Mouse (Mus musculus): ENCODE data around the gene Cd83. TPM values are rescaled to one million over a fixed set of nuclear protein-coding genes. Genes with fewer than 3 reads are reported as not detected.

Gene Cd83
- polyA plus RNA-seq, 1 experiment from 2014 or later: 122 TPM

DNA sequence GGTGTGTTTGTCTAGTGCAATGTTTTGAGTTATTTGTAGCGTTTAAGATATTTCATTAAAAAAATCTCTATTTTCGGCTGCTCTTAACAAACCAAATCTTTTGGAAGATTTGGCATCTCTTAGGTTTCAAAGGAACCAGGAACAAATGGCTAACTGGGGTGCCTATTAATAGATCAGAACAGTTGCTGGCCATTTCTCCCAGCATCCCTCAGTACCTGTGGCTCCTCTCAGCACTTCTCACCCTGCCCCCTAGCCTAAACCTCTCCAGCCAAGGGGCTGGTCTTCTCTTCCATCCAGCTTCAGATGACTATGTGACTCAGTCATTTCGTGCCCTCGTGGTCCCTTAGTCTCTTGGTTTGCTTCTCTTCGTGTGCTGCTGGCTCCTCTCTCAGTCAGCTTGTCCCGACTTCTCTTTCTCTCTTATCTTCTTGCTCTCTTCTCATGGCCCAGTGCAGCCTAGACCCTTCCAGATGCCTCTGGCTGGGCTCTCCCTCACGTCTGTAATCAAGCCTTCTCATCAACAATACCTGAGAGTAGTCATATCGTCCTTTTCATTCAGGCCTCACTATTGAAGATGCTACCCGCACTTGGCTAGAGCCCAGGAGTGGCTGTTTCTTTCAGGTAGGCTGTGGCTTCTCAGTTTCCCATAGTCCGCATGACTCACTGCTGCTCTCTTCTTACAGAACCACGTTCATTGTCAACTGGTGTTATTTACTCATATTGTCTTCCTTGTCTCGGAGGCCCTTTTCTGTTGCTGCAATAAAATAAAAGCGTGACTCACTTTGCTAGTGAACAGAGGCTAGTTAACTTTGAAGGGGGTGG lies 9.8 kb upstream of the Cd83 start:
- DNase-seq (ENCODE audit: low spot score): no peak

DNA sequence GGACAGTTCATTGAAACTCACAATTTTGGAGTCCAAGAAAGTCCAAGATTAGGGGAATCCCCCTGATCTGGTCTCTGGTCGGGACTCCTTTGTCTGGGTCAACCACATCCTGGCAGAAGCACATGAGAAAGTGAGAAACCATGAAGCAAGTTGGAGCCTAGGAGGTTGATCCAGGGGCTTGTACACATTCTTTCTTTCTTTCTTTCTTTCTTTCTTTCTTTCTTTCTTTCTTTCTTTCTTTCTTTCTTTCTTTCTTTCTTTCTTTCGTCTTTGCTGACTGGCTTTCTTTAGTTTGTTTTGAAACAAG lies 9.2 kb upstream of the Cd83 start:
- no peak for DNase-seq (ENCODE audit: low spot score)

DNA sequence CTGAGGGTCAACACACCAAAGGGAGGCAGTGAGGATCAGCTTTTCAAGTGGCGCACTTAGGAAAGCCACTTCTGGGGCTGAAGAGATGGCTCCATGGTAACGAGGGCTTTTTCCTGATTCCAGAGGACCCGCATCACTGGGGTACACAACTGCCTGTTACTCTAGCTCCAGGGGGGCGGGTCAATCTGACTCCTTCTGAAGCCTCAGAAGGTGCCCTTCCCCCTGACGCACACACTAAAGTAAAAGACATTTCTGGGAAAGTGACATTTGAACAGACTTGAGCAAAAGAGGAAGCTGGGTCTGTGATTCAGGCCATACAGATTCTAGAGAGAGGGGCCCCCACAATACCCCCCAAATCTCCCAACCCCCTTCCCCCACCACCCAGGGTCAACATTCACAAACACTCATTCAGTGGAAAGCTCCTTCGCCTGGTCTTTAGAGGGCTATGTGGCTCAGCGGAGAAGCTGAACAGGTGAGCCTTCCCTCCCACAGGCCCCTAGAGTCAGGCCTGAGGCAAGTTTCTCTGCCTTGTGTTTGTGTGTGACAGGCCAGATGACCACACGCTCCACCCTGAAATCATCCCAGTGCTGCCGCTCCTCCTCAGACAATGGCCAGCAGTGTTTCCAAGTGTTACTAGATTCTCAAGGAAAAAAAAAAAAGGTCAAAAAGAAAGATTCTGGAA lies 7.1 kb upstream of the Cd83 start:
- DNase-seq (ENCODE audit: low spot score): no peak

DNA sequence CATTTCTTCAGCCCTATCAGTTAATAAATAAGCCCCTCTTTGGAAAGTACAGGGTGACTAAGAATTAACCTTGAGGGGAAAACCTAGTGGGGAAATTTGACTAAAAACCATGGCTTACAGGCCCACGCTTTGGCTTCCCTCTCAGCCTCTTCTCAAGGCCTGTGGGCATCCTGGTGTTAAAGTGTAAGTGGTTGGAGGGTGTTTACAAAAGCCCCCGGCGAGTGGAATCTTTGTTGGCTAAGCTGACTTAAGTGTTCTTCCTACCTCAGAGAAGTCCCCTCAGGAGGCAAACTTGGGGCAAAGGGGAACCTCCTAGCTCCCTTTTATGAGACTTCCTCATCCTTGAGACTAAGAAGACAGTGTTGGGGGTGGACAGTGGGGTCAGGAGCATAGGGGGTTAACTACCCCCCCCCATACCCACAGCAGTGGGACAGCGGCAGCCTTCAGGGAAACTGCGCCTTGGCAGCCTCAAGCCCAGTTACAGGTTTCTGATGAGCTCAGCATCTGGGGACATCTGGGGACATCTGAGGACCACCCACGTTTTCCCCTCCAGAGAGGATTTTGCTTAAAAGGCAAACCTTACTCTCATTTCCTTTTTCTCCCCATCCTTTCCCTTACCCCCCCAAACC lies 6.4 kb upstream of the Cd83 start:
- DNase-seq (ENCODE audit: low spot score): no peak

DNA sequence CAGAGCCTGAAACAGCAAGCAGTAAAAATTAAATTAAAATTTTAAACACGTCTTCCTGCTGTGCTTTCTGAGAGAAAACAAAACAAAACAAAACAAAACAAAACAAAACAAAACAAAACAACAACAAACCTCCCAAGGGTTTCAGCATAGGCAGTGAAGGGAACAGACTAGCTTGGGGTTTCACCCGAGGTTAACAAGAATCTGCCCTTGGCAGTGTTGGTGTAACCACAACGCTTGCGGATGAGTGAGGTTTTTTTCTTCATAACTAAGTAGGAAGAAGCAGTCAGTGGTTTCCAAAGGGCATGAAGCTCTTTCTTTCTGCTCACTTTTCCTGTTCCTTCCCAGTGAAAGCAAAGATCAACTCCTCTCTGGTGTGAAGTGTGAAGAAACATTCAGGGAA lies 5.6 kb upstream of the Cd83 start:
- DNase-seq (ENCODE audit: low spot score): no peak

DNA sequence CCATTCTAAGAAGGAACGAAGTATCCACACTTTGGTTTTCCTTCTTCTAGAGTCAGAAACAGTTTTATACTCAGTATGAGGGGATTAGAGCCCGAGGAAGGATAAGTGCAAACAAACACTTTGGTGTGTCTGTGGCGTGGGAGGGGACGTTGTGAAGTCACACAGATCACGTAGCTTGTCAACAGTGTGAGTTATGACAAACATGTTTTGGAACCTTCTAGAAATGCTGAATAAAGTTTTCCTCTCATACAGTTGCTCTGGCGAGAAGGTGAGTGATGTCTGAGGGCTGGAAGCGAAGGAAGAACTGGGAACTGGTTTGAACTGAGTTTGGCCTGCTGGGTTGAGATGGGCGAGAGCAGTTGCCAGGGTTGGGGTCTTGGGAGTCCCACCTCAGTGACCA lies 4.5 kb upstream of the Cd83 start:
- DNase-seq (ENCODE audit: low spot score): no peak

DNA sequence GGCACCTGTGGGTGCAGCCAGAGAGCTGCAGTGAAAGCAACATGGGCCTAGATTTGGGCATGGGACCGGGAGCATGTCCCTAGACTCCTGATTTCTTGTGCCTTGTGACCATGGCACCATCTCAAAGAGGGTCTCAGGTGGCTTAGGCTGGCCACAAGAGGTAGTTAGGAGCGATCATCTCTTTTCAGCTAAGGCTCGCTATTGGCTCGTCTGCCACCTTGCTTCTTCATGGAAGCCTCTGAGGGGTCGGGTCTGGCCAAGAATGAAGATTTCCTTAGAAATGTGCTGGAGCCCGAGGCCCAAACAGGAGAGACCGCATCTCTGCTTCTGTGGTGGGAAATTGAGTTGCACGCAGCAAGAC lies 1.1 kb downstream of the Cd83 start:
- DNase-seq (ENCODE audit: low spot score): no peak

DNA sequence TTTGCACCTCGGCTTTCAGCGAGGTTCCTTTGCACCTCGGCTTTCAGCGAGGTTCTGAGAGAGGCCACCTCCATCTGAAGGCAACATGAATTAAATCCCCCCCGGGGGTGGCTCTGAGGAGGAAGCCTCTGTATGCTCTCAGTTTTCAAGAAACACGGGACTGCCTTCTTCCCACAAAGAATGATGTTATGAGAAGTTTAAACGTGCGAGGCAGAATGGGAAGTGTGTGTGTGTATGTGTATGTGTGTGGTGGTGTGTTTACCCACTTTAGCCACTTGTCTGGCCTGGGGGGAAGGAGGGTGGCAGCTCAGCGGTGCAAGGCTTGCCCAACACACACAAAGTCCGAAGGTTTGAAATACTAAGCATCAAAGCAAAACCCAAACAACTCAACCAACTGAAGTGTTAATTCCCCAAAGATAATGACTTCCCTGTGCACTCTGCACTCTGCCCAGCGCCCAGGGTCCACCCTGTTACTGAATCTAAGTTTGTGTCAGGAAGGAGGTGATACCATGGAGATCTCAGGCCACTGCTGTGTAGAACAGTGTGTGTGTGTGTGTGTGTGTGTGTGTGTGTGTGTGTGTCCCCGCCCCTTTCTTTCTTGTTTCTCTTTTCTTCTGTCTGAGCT lies 1.7 kb downstream of the Cd83 start:
- DNase-seq (ENCODE audit: low spot score): no peak

GRCm38 (mm10) chr13:43787262-43787661 lies 2.7 kb downstream of the Cd83 start:
- no peak for DNase-seq (ENCODE audit: low spot score)

GRCm38 (mm10) chr13:43788071-43788470 lies 3.5 kb downstream of the Cd83 start:
- no peak for DNase-seq (ENCODE audit: low spot score)

DNA sequence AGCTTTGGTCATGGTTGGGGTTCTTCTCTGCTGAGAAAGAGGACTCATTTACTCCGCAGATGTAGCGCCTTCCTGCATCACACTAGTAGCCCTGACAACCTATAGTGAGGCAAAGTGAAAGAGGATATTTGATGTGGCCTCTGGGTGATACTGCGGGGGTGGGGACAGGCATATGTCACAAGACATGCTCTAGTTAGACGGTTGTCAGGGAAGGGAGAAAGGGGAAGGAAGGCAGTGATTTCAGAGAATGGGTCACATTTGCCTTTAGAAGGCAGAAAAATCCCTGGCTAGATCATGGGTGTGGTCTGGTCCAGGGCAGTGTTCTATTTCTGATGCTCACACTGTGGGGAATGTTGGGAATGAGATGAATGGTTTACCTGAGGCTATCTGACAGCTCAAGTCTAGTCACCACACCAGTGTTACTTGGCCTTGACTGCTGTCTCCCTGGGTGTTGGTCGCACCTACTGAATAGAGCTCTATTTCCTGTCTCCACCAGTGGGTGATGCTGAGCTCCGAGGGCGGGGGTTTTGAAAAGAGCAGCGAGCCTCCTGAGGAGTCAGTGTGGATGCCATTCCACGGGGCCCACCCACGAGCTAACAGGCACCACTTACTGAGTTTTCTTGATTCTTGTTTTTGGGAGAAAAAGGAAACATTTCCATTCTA lies 4.5 kb downstream of the Cd83 start:
- peak; percentile 19 for DNase-seq (ENCODE audit: low spot score)

DNA sequence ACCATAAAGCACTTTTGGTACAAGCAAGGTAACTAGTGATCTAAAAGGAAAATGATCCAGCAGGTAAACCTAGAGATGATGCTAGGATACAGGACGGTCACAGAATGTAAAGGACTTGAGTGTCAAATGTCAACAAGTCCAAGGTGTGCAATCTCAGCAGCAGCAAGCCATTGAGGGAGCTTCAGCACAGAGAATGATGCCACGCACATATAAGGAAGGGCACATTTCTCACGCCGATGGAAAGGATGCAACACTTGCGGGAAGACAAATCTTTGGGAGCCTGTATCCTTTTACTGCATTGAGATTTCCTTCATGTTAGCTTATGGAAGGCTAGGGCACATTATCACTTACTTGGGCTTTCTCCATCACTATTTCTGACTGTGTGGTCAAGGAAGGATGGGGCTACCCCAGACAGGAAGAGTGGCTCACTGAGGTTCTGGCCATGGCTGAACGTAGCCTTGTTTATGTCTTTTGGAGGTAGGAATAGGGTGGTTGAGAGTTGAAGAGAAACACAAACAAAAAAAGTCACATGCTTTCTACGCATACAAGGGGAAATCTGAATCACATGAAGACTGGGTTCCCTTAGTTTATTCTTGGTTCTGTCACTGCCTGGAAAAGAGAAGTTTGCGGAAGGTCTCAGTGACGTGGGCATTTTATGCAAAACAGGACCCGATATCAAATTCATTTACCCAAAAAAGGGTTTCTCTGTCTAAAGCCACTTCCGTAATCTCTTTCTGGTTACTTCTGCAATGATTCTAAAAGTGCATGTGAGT lies 5.8 kb downstream of the Cd83 start:
- no peak for DNase-seq (ENCODE audit: low spot score)

- peak; percentile 44 for DNase-seq (ENCODE audit: low spot score)
Measured at GRCm38 (mm10) chr13:43795334-43795733, 10.8 kb downstream of the Cd83 start.

DNA sequence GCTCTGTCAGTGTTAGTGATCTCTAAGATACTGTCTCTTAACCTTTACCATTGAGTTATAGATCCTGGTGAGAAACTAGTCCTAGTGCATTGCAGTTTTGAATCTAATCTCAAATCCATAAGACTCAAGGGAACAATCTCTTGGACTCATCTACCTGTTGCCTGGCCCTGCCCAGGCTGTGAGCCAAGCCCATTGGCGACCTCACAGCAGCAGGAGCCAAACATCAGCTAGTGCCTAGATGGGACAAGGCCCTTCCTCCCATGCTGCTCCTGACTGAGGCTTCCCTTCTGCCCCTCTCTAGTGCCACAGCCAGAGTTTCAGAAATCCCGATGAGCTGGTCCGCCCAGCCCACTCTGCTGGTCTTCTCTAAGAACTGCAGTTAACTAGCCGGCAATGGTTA lies 14.1 kb downstream of the Cd83 start:
- no peak for DNase-seq (ENCODE audit: low spot score)

DNA sequence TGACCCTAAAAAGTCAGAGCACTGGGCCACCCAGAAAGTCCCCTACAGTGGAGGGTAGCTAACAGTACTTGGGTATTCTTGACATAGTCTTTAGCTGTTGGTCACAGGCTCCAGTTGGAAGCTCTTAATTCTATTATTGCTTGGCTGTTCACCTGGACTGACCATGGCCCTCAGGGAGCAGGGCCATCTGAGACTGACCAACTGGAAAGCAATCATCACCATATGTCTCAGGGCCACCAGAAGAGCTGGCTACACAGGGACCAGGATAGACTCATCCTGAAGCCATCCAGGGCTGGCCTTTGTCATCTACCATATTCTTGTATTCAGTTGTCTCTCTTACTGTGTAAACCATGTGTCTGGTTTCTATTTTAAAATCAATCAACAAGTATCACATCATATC lies 15.6 kb downstream of the Cd83 start:
- DNase-seq (ENCODE audit: low spot score): no peak

GRCm38 (mm10) chr13:43801961-43802360 lies 17.4 kb downstream of the Cd83 start:
- no peak for DNase-seq (ENCODE audit: low spot score)

GRCm38 (mm10) chr13:43802361-43803137 lies 18.0 kb downstream of the Cd83 start:
- no peak for DNase-seq (ENCODE audit: low spot score)

- no peak for DNase-seq (ENCODE audit: low spot score)
Measured at GRCm38 (mm10) chr13:43804648-43805047, 20.1 kb downstream of the Cd83 start.

GRCm38 (mm10) chr13:43805159-43805758 lies 20.7 kb downstream of the Cd83 start:
- no peak for DNase-seq (ENCODE audit: low spot score)

All from thymus, postnatal 0 days (tissue).